Mouse (Mus musculus) megakaryocyte progenitor cell, adult 5-6 weeks (primary cell): ENCODE measurements at regions not wholly inside any gene's neighbourhood (a gene's known extent, or its start where the extent isn't known, plus 50 kb on each side); places are given as distances from the start of the nearest gene placed in this dataset.

ENCODE experiments used
- ATAC-seq: replicated peaks from 2 replicates; pipeline ENCODE4 v1.8.0; 2016; ENCODE audit warnings: mild to moderate bottlenecking, moderate TSS enrichment, inconsistent platforms; ENCODE audit not compliant: poor library complexity

GRCm38 (mm10) chr2:146565693-146566092 is 53.5 kb upstream of the Ralgapa2 start:
- no peak for ATAC-seq

- no peak for ATAC-seq
These were observed 56.2 kb upstream of the Ralgapa2 start for GRCm38 (mm10) chr2:146568171-146568842.

- ATAC-seq: no peak
These were observed 58.9 kb upstream of the Ralgapa2 start for GRCm38 (mm10) chr2:146571036-146571435.

- ATAC-seq: no peak
These were observed 59.7 kb upstream of the Ralgapa2 start for GRCm38 (mm10) chr2:146571857-146572256.

- no peak for ATAC-seq
These were observed 63.6 kb upstream of the Ralgapa2 start for GRCm38 (mm10) chr2:146575610-146576297.

- no peak for ATAC-seq
These were observed 64.3 kb upstream of the Ralgapa2 start for GRCm38 (mm10) chr2:146576298-146576905.

- ATAC-seq: no peak
These were observed 65.0 kb upstream of the Ralgapa2 start for GRCm38 (mm10) chr2:146577096-146577495.

- no peak for ATAC-seq
These were observed 69.1 kb upstream of the Ralgapa2 start for GRCm38 (mm10) chr2:146581220-146581619.

GRCm38 (mm10) chr2:146583807-146584388 is 71.8 kb upstream of the Ralgapa2 start:
- ATAC-seq: no peak

GRCm38 (mm10) chr2:146586381-146586780 is 74.2 kb upstream of the Ralgapa2 start:
- ATAC-seq: peak; percentile 34; the same call in 1 of the 2 replicates

- ATAC-seq: peak; percentile 78
These were observed 74.8 kb upstream of the Ralgapa2 start for GRCm38 (mm10) chr2:146586981-146587380.

- ATAC-seq: no peak
These were observed 77.7 kb upstream of the Ralgapa2 start for GRCm38 (mm10) chr2:146589860-146590259.

- ATAC-seq: peak; percentile 31
These were observed 81.1 kb upstream of the Ralgapa2 start for GRCm38 (mm10) chr2:146593291-146593690.

GRCm38 (mm10) chr2:146594212-146594611 is 82.1 kb upstream of the Ralgapa2 start:
- ATAC-seq: no peak

GRCm38 (mm10) chr2:146595673-146596072 is 83.5 kb upstream of the Ralgapa2 start:
- ATAC-seq: no peak

- ATAC-seq: 0 out of 2 replicates have a peak, but pooled peaks have one; percentile 31
These were observed 94.0 kb upstream of the Ralgapa2 start for GRCm38 (mm10) chr2:146606170-146606569.

GRCm38 (mm10) chr2:146610896-146611295 is 98.8 kb upstream of the Ralgapa2 start:
- ATAC-seq: no peak

- ATAC-seq: peak; percentile 89
These were observed 99.9 kb upstream of the Ralgapa2 start for GRCm38 (mm10) chr2:146611886-146612521.

- peak; percentile 76 for ATAC-seq
These were observed 100.6 kb upstream of the Ralgapa2 start for GRCm38 (mm10) chr2:146612522-146613288.

- ATAC-seq: peak; percentile 78
These were observed 109.0 kb upstream of the Ralgapa2 start for GRCm38 (mm10) chr2:146621167-146621566.
